Comparison of ENCODE assay signal across 19 mouse cellular contexts in genomic region chr2:48220771-48221170, GRCm38 (mm10).
A peak's percentile ranks its signal among the peaks of the same experiment; 100 is the strongest.
DNase-seq lines count a peak whose midpoint lies in the region; ATAC-seq and TF ChIP-seq lines count a peak whose summit lies in the region.
"Had no signal": no experiment of that assay in that cellular context is flagged by ENCODE, and none has a peak within 500 bp of the region (broad histone marks: within the 10 kb centered on the region; RNA-seq: fewer than 3 reads in every experiment).

No protein-coding gene starts in this region.

- TF ChIP-seq CTCF in brain, embryonic 14.5 days (IDR thresholded peaks at IDR 0.05; ENCODE audit: borderline replicate concordance, extremely low read depth, insufficient read depth, insufficient read length), result no peak

- H3K27ac ChIP-seq in hindbrain, embryonic 13.5 days, result no peak overlapping the region
- H3K27ac ChIP-seq: embryonic facial prominence, embryonic 10.5 days; forebrain, embryonic 10.5 days; gastrocnemius, adult 2 months; hindbrain, embryonic 10.5 days; limb, embryonic 10.5 days had no signal

- no peak overlapping the region for H3K4me3 ChIP-seq in hindbrain, embryonic 13.5 days
- H3K4me3 ChIP-seq: embryonic facial prominence, embryonic 10.5 days; forebrain, embryonic 10.5 days; gastrocnemius, adult 2 months; heart, embryonic 12.5 days; hindbrain, embryonic 10.5 days; limb, embryonic 10.5 days had no signal

- H3K4me1 ChIP-seq in hindbrain, embryonic 13.5 days (replicated peaks), result no peaks in the 10 kb centered on the region
- H3K4me1 ChIP-seq: embryonic facial prominence, embryonic 10.5 days; forebrain, embryonic 10.5 days; heart, embryonic 12.5 days; hindbrain, embryonic 10.5 days; limb, embryonic 10.5 days had no signal

- no peaks in the 10 kb centered on the region for H3K9me3 ChIP-seq in hindbrain, embryonic 13.5 days
- H3K9me3 ChIP-seq: embryonic facial prominence, embryonic 10.5 days; forebrain, embryonic 10.5 days; heart, embryonic 12.5 days; hindbrain, embryonic 10.5 days; limb, embryonic 10.5 days had no signal

- H3K36me3 ChIP-seq in hindbrain, embryonic 13.5 days, result no peaks in the 10 kb centered on the region
- H3K36me3 ChIP-seq: embryonic facial prominence, embryonic 10.5 days; forebrain, embryonic 10.5 days; heart, embryonic 12.5 days; hindbrain, embryonic 10.5 days; limb, embryonic 10.5 days had no signal

- intact Hi-C loops in heart, postnatal 10 days (cut with DNase I), result no loop called here

- H3K9ac ChIP-seq in hindbrain, embryonic 13.5 days, result no peak overlapping the region
- H3K9ac ChIP-seq: heart, embryonic 12.5 days had no signal

- WGBS in hindbrain, embryonic 13.5 days, result 96% methylated on average over 3 of the region's 3 CpGs

- ATAC-seq in hindbrain, embryonic 13.5 days (ENCODE audit: low FRiP score), result no peak
- ATAC-seq: activated CD4-positive, CD25-positive, alpha-beta regulatory T cell, adult 4 months; intestine, postnatal 0 days had no signal

- H3K27me3 ChIP-seq in hindbrain, embryonic 13.5 days, result no peaks in the 10 kb centered on the region
- H3K27me3 ChIP-seq: heart, embryonic 12.5 days had no signal

- TF ChIP-seq POLR2A in brain, embryonic 14.5 days (IDR thresholded peaks at IDR 0.05; ENCODE audit: borderline replicate concordance, extremely low read depth, insufficient read depth, insufficient read length, poor library complexity, severe bottlenecking), result no peak

- DNase-seq in heart, postnatal 10 days, result peak; percentile 3 to 6
- no peak for DNase-seq in heart, adult 11 months
- DNase-seq in lung, postnatal 10 days, result peak; percentile 56
- DNase-seq in lung, postnatal 25 days (ENCODE audit: low spot score), result no peak
- DNase-seq in brain, embryonic 14.5 days (ENCODE audit: low read depth), result peak; percentile 38
- DNase-seq in layer of hippocampus, adult 9-11 months, result peak; percentile 4
- no peak for DNase-seq in testis, postnatal 10 days (ENCODE audit: low spot score)
- DNase-seq: cerebellum, adult 9-11 months; gastrocnemius, adult 2 months; thymus, postnatal 14 days had no signal

- H3K4me2 ChIP-seq in hindbrain, embryonic 13.5 days, result no peak overlapping the region
- H3K4me2 ChIP-seq: heart, embryonic 12.5 days; midbrain, embryonic 11.5 days had no signal

Comparison
In these comparisons a context has a peak if more than half of its experiments do, and no peak if none do; other contexts are left out.
1. DNase-seq: peak in heart, postnatal 10 days (2 of 2), lung, postnatal 10 days (single experiment), brain, embryonic 14.5 days (single experiment) and layer of hippocampus, adult 9-11 months (single experiment); none in heart, adult 11 months (single experiment), lung, postnatal 25 days (single experiment) and testis, postnatal 10 days (single experiment).